Mouse (Mus musculus) ES-E14 (cell line): ENCODE results near the gene Fbn1. TPM values are rescaled to one million over a fixed set of nuclear protein-coding genes. Genes with fewer than 3 reads are reported as not detected.

Source experiments
- DNase-seq: peaks from one replicate; pipeline ENCODE4 v3.0.0-alpha.2; 2013; ENCODE audit warnings: low read depth, low spot score
- H3K27ac ChIP-seq: 2 replicates; pipeline ENCODE4 v1.5.1; 2012; ENCODE audit warnings: low read depth, mild to moderate bottlenecking, low read length, moderate library complexity, mixed read lengths; ENCODE audit not compliant: poor library complexity, insufficient read depth, severe bottlenecking
- H3K36me3 ChIP-seq: 2 replicates; pipeline ENCODE4 v1.6.1; 2012; ENCODE audit warnings: mild to moderate bottlenecking, low read length, moderate library complexity, mixed read lengths; ENCODE audit not compliant: control insufficient read depth, poor library complexity, insufficient read depth, severe bottlenecking
- H3K4me1 ChIP-seq, 2 experiments: fragments of 150-350 bp in 1 of 2; sonication (generic) in 1 of 2; 2 replicates each; pipeline ENCODE4 v1.6.1; 2012; ENCODE audit warnings: low read length in 2 of 2, mild to moderate bottlenecking in 1 of 2, mixed read lengths in 1 of 2; ENCODE audit not compliant: control insufficient read depth in 2 of 2, insufficient read depth in 2 of 2, poor library complexity in 1 of 2
- H3K4me3 ChIP-seq, 2 experiments: fragments of 150-350 bp in 1 of 2; sonication (generic) in 1 of 2; 2 replicates each; pipeline ENCODE4 v1.5.1; 2012; ENCODE audit warnings: low read length in 2 of 2, low read depth in 1 of 2, mild to moderate bottlenecking in 1 of 2, mixed read lengths in 1 of 2; ENCODE audit not compliant: insufficient read depth in 1 of 2, poor library complexity in 1 of 2, severe bottlenecking in 1 of 2
- H3K9ac ChIP-seq: 2 replicates; pipeline ENCODE4 v1.6.1; 2012; ENCODE audit warnings: low read depth, mild to moderate bottlenecking, low read length, mixed read lengths; ENCODE audit not compliant: poor library complexity, insufficient read depth, severe bottlenecking
- H3K9me3 ChIP-seq: fragments of 150-350 bp; sonication (generic); 2 replicates; pipeline ENCODE4 v1.6.1; 2012; ENCODE audit warnings: low read depth, mild to moderate bottlenecking, low read length; ENCODE audit not compliant: control insufficient read depth, insufficient read depth
- CHD2 ChIP-seq: IDR thresholded peaks from 2 replicates; pipeline ENCODE4 v1.6.1; 2014; ENCODE audit warnings: mild to moderate bottlenecking, low read depth, low read length, inconsistent platforms
- HCFC1 ChIP-seq: IDR thresholded peaks from 2 replicates; pipeline ENCODE4 v1.6.1; 2012; ENCODE audit warnings: low read length, inconsistent platforms, borderline replicate concordance; ENCODE audit not compliant: insufficient read depth
- MAFK ChIP-seq: IDR thresholded peaks from 2 replicates; pipeline ENCODE4 v1.6.1; 2014; ENCODE audit warnings: mild to moderate bottlenecking, low read depth, low read length, inconsistent platforms; ENCODE audit not compliant: insufficient read depth
- ZC3H11A ChIP-seq: IDR thresholded peaks from 2 replicates; pipeline ENCODE4 v1.6.1; 2012; ENCODE audit warnings: low read depth, mild to moderate bottlenecking, inconsistent platforms, low read length, borderline replicate concordance
- ZNF384 ChIP-seq: IDR thresholded peaks from 2 replicates; pipeline ENCODE4 v1.6.1; 2012; ENCODE audit warnings: low read depth, low read length, inconsistent platforms
- in situ Hi-C, 2 experiments: fragments of 600-800 bp; cut with MboI; formaldehyde crosslinking; loops; one replicate each; pipeline ENCODE4 v1.15.1; 2025; ENCODE audit warnings: low sequenced_read_pairs in 2 of 2, inconsistent platforms in 1 of 2; ENCODE audit not compliant: unreplicated experiment in 2 of 2
- total RNA-seq: library from RNA; depleted of rRNA; stranded (reverse); fragments of 300-350 nt; gene quantifications from 2 replicates; pipeline ENCODE4 v1.2.3, GENCODE M21; 2012

The Fbn1 gene
- total RNA-seq, 1 experiment, result 9.6 TPM

DNA sequence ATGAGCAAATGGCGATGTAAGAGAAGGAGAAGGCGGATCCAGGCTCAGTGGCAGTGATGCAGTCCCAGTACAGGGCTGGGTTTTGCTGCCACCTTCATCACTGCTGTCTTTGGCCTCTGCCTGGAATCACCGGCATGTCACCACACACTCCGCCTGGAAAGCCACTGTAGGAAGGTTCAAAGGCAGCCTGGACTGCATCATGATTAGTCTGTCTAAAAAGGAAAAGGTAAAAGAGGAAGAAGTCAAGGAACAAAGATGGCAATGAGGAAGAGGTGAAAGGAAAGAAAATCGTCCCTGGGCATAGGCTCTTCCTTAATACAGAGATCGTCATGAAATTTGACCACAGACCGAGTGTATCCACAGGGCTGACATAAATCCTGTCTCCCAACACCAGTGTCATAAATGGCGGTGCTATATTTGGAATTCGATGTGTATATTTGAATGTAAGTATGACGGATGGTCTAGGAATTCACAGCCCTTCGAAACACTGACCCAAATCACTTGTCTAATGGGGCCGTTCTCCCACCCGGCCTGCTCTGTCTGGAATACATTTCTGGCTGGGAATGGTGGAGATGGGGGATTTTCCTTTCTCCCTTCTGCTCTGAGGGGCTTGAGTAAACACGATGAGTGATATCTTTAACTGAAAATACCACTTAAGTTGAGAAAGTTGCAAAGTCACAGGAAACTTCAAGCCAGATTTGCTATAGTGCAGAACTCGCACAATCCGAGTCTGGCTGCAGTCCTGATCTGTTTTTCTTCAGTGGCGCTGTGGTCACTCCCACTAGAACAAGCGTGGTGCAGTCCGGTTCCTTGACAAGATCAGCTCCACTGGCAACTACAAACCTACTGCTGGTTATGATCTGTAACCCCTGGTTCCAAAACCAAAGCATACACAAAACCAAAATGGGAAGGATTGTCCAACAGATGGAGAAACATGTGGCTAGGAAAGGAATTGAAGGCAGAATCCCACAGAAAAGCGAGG is 12.7 kb downstream of the Fbn1 start:
- Histone ChIP-seq H3K4me1 (no peaks in the 10 kb centered on the region), H3K4me3 (no peak overlapping the region), H3K9ac (no peak overlapping the region), H3K36me3 (no peaks in the 10 kb centered on the region), H3K27ac (no peak overlapping the region), H3K9me3 (no peaks in the 10 kb centered on the region)
- no peak for DNase-seq
- TF ChIP-seq ZNF384 (no peak), MAFK (no peak), ZC3H11A (no peak), CHD2 (no peak), HCFC1 (no peak)
- in situ Hi-C loops, result no loop called here

DNA sequence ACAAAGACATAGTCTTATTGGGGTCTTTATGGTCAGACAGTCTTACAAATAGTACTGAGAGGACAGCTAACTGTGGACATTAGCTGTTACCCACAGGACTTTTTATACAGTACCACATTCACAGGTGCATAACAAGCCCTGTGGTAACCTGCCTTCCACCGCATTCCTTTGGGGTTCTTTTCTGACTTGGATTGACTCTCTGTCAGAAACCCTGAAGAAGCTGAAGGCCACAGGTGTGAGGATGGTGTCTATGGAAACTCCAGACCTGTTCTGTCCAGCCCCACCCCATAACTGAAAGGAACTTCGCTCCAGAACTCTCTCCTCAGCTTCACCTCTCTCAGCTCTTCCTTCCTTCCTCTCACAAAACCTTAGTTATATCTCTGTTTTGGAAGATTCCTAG is 13.5 kb downstream of the Fbn1 start:
- no peak for DNase-seq
- TF ChIP-seq ZNF384 (no peak), ZC3H11A (no peak), MAFK (no peak), HCFC1 (no peak), CHD2 (no peak)
- in situ Hi-C loops, result no loop called here
- Histone ChIP-seq H3K36me3 (no peaks in the 10 kb centered on the region), H3K9ac (no peak overlapping the region), H3K9me3 (no peaks in the 10 kb centered on the region), H3K4me3 (no peak overlapping the region), H3K27ac (no peak overlapping the region), H3K4me1 (no peaks in the 10 kb centered on the region)

- TF ChIP-seq HCFC1, result no peak
- no peak for TF ChIP-seq MAFK
- TF ChIP-seq CHD2, result no peak
Measured at GRCm38 (mm10) chr2:125492050-125492900, 15.5 kb downstream of the Fbn1 start.

DNA sequence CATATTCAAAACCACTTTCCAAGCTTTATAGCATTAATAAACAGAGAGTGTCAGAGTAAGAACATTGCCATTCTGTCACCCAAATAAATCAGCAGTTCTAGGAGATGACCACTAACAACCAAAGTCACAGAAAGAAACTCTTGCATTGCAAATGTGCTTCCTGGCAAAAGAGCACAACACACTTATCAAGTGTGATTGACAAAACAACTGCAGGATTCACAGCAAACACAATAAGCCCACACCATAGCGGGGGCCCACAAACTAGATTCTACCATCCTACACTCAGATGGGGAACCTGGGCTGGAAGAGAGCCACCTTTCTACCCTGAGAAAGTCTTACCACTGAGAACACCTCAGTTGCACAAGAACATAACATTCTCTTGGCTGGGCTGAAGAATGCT is 17.8 kb downstream of the Fbn1 start:
- Histone ChIP-seq H3K27ac (no peak overlapping the region), H3K9me3 (no peaks in the 10 kb centered on the region), H3K4me1 (no peaks in the 10 kb centered on the region), H3K36me3 (no peaks in the 10 kb centered on the region), H3K4me3 (no peak overlapping the region), H3K9ac (no peak overlapping the region)
- no peak for TF ChIP-seq ZNF384
- no peak for TF ChIP-seq ZC3H11A
- no peak for TF ChIP-seq MAFK
- no peak for TF ChIP-seq CHD2
- TF ChIP-seq HCFC1, result no peak
- no peak for DNase-seq
- in situ Hi-C loops, result no loop called here

More at GRCm38 (mm10) chr2:125492050-125492900, 15.5 kb downstream of the Fbn1 start:
- no peaks in the 10 kb centered on the region for H3K9me3 ChIP-seq
- in situ Hi-C loops, result no loop called here
- H3K36me3 ChIP-seq, result no peaks in the 10 kb centered on the region
- H3K27ac ChIP-seq, result no peak overlapping the region
- DNase-seq, result no peak
- H3K4me1 ChIP-seq, result no peaks in the 10 kb centered on the region
- H3K4me3 ChIP-seq, result no peak overlapping the region
- no peak overlapping the region for H3K9ac ChIP-seq
